ENCODE assay signal across 11 mouse cellular contexts in the genomic region with DNA sequence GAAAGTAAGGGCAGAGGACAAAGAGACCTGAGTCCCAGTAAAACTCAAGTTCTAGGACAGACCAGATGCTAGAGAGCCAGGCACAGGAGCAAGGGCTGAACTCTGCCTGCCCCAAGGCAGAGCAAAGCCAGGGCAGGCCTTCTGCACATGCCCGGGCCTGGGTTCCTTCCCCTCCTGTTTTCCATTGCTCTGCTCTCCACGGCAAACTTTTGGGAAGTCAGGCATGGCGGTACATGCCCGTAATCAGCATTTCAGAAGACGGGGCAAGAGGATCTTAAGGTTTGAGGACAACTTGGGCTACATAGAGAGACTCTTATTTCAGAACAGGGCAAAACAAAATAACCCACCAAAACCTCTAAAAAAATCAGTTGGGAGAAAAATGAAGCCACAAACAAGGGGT. TPM values are rescaled to one million over a fixed set of nuclear protein-coding genes. Genes with fewer than 3 reads are reported as not detected.
DNase-seq lines count a peak whose midpoint lies in the region; ATAC-seq and TF ChIP-seq lines count a peak whose summit lies in the region.
"Had no signal": no experiment of that assay in that cellular context is flagged by ENCODE, and none has a peak within 500 bp of the region (broad histone marks: within the 10 kb centered on the region; RNA-seq: fewer than 3 reads in every experiment).

No protein-coding gene starts in this region.

- no peaks in the 10 kb centered on the region for H3K79me2 ChIP-seq in heart, adult 2 months (replicated peaks; ENCODE audit: control insufficient read depth, insufficient read depth, low read length)
- H3K79me2 ChIP-seq in macrophage (ENCODE audit: inconsistent target) = peaks cover 64% of the 10 kb centered on the region

- no peak for DNase-seq in heart, adult 2 months
- no peak for DNase-seq in heart, postnatal 14 days
- no peak for DNase-seq in lung, postnatal 0 days (ENCODE audit: low spot score)
- DNase-seq in lung, adult 2 months = no peak
- peak; percentile 34 for DNase-seq in intestine, embryonic 14.5 days (ENCODE audit: low spot score)
- no peak for DNase-seq in frontal cortex, adult 2 months (ENCODE audit: extremely low spot score in 1 of 2, low spot score in 1 of 2)
- DNase-seq: gastrocnemius, postnatal 10 days had no signal

- H3K27ac ChIP-seq in heart, adult 2 months = peak overlapping the region; percentile 97
- peak overlapping the region; percentile 75 for H3K27ac ChIP-seq in lung, postnatal 0 days (ENCODE audit: low read length)
- no peak overlapping the region for H3K27ac ChIP-seq in intestine, embryonic 14.5 days (ENCODE audit: low read depth)
- peak overlapping the region; percentile 99 for H3K27ac ChIP-seq in macrophage

- H3K36me3 ChIP-seq in heart, adult 2 months (ENCODE audit: control insufficient read depth, insufficient read depth, low read length) = peaks cover 17% of the 10 kb centered on the region
- peaks cover 5% of the 10 kb centered on the region; the same call in 1 of the 2 replicates for H3K36me3 ChIP-seq in lung, postnatal 0 days (ENCODE audit: insufficient read depth, low read length)
- H3K36me3 ChIP-seq in intestine, embryonic 14.5 days (ENCODE audit: control insufficient read depth, insufficient read depth, low read length) = peaks cover 4% of the 10 kb centered on the region; the same call in 1 of the 2 replicates
- peaks cover 24% of the 10 kb centered on the region; the same call in 1 of the 2 replicates for H3K36me3 ChIP-seq in macrophage (ENCODE audit: inconsistent target)

- ATAC-seq in lung, postnatal 0 days = no peak
- no peak for ATAC-seq in intestine, embryonic 14.5 days (replicated peaks; ENCODE audit: low FRiP score, low TSS enrichment, low read depth)
- no peak for ATAC-seq in cerebellum, adult (ENCODE audit: insufficient number of reproducible peaks, low FRiP score, low TSS enrichment)
- ATAC-seq: Patski had no signal

- TF ChIP-seq POLR2A in heart, adult 2 months (IDR thresholded peaks at IDR 0.05; ENCODE audit: insufficient read depth, low read depth, low read length) = no peak
- TF ChIP-seq POLR2A in lung, adult 2 months (IDR thresholded peaks at IDR 0.05; ENCODE audit: borderline replicate concordance, extremely low read depth, low read depth, low read length) = no peak

- no peaks in the 10 kb centered on the region for H3K27me3 ChIP-seq in heart, adult 2 months (ENCODE audit: control insufficient read depth, insufficient read depth, low read length)
- H3K27me3 ChIP-seq in lung, postnatal 0 days (replicated peaks; ENCODE audit: insufficient read depth, low read length) = no peaks in the 10 kb centered on the region
- no peaks in the 10 kb centered on the region for H3K27me3 ChIP-seq in intestine, embryonic 14.5 days (replicated peaks; ENCODE audit: control insufficient read depth, insufficient read depth, low read length)
- H3K27me3 ChIP-seq: Patski had no signal

- H3K4me3 ChIP-seq in heart, adult 2 months = no peak overlapping the region
- no peak overlapping the region for H3K4me3 ChIP-seq in lung, postnatal 0 days (ENCODE audit: low read depth, low read length)
- H3K4me3 ChIP-seq in lung, adult 2 months (replicated peaks; ENCODE audit: extremely low read depth, low read depth, low read length) = no peak overlapping the region
- H3K4me3 ChIP-seq in intestine, embryonic 14.5 days (ENCODE audit: low read depth, low read length) = no peak overlapping the region
- no peak overlapping the region for H3K4me3 ChIP-seq in macrophage (ENCODE audit: inconsistent target)

- TF ChIP-seq CTCF in heart, adult 2 months (IDR thresholded peaks at IDR 0.05) = no peak
- TF ChIP-seq CTCF in lung, postnatal 0 days (IDR thresholded peaks at IDR 0.05) = no peak
- TF ChIP-seq CTCF in lung, adult 2 months (IDR thresholded peaks at IDR 0.05; ENCODE audit: insufficient read depth, low read length) = no peak

- no peak overlapping the region for H3K9ac ChIP-seq in heart, adult 2 months (ENCODE audit: low read depth, low read length)
- H3K9ac ChIP-seq in lung, postnatal 0 days (replicated peaks; ENCODE audit: low read depth) = no peak overlapping the region; the same call in 1 of the 2 replicates
- no peak overlapping the region for H3K9ac ChIP-seq in intestine, embryonic 14.5 days (ENCODE audit: low read length)

- no peak overlapping the region for H3K4me2 ChIP-seq in lung, postnatal 0 days (replicated peaks; ENCODE audit: low read depth, low read length)
- no peak overlapping the region for H3K4me2 ChIP-seq in intestine, embryonic 14.5 days (ENCODE audit: low read length)

- 65% methylated on average over 5 of the region's 5 CpGs for WGBS in heart, adult 2 months
- 82% methylated on average over 5 of the region's 5 CpGs for WGBS in lung, postnatal 0 days
- WGBS in lung, adult 2 months = 70% methylated on average over 5 of the region's 5 CpGs
- WGBS in intestine, embryonic 14.5 days = 92% methylated on average over 5 of the region's 5 CpGs
- 48% methylated on average over 5 of the region's 5 CpGs for WGBS in macrophage (ENCODE audit: missing documents)

- no peak for TF ChIP-seq EP300 in heart, adult 2 months (IDR thresholded peaks at IDR 0.05; ENCODE audit: insufficient read depth, low read depth, low read length)
- no peak for TF ChIP-seq EP300 in lung, postnatal 0 days (IDR thresholded peaks at IDR 0.05)

- no peaks in the 10 kb centered on the region for H3K9me3 ChIP-seq in lung, postnatal 0 days (ENCODE audit: low read length)
- no peaks in the 10 kb centered on the region for H3K9me3 ChIP-seq in intestine, embryonic 14.5 days (ENCODE audit: control insufficient read depth, low read length)

- peaks cover 44% of the 10 kb centered on the region for H3K4me1 ChIP-seq in heart, adult 2 months (ENCODE audit: control insufficient read depth, insufficient read depth, low read length)
- H3K4me1 ChIP-seq in lung, postnatal 0 days (ENCODE audit: insufficient read depth, low read depth, low read length) = peaks cover 49% of the 10 kb centered on the region
- H3K4me1 ChIP-seq in lung, adult 2 months (ENCODE audit: control insufficient read depth, insufficient read depth, low read length) = peaks cover 63% of the 10 kb centered on the region
- H3K4me1 ChIP-seq in intestine, embryonic 14.5 days (replicated peaks; ENCODE audit: control insufficient read depth, insufficient read depth, low read length) = peaks cover 6% of the 10 kb centered on the region; the same call in 1 of the 2 replicates

- intact Hi-C loops in heart, adult 2 months (cut with DNase I) = no loop called here
- intact Hi-C loops in heart, postnatal 14 days (cut with DNase I) = no loop called here

RNA-seq across cellular contexts. Expression of gene Tmem140, which starts 7.2 kb away (rescaled TPM):
- total RNA-seq in heart, adult 2 months (2021) = 10 to 100 TPM; 22.9 TPM
- 18.2 and 23.5 TPM in 2 replicates for polyA plus RNA-seq in heart, adult 2 months (2012; rRNA removed)
- 10 to 100 TPM; 19.4 to 28.1 TPM for total RNA-seq in heart, postnatal 14 days (2021)
- polyA plus RNA-seq in lung, postnatal 0 days (2015; fragmentation: Nextera tagmentation; extraction: Ambion mirVana) = 30.6 and 34.9 TPM in 2 replicates
- 71.8 and 74.8 TPM in 2 replicates for polyA plus RNA-seq in lung, adult 2 months (2012; rRNA removed)
- 1.2 TPM in 2 replicates for polyA plus RNA-seq in intestine, embryonic 14.5 days (2014; fragmentation: Nextera tagmentation; extraction: Ambion mirVana)
- total RNA-seq in macrophage (2018; cell fraction: chromatin; rRNA removed) = 100 to 1,000 TPM in 11 of 26 experiments, 10 to 100 TPM in 15; 18.5 to 254 (median 80.7) TPM
- 100 to 1,000 TPM in 18 of 26 experiments, 10 to 100 TPM in 8; 39.9 to 208 (median 143) TPM for total RNA-seq in macrophage (2018; cell fraction: cytosol; rRNA removed)
- 100 to 1,000 TPM in 16 of 26 experiments, 10 to 100 TPM in 10; 39.3 to 284 (median 118) TPM for total RNA-seq in macrophage (2018; cell fraction: nucleus; rRNA removed)
- 41.8 to 184 TPM (median 113 TPM) in 3 replicates for polyA plus RNA-seq in macrophage (2018)
- 1.9 and 2.1 TPM in 2 replicates for polyA plus RNA-seq in frontal cortex, adult 2 months (2012; rRNA removed)

RNA-seq across cellular contexts. Expression of gene Cyren, which starts 7.7 kb away (rescaled TPM):
- 1 to 10 TPM; 3.5 to 5.5 TPM for total RNA-seq in heart, adult 2 months (2021)
- 5.8 and 6.2 TPM in 2 replicates for polyA plus RNA-seq in heart, adult 2 months (2012; rRNA removed)
- total RNA-seq in heart, postnatal 14 days (2021) = 1 to 10 TPM; 5.9 to 7.1 TPM
- polyA plus RNA-seq in lung, postnatal 0 days (2015; fragmentation: Nextera tagmentation; extraction: Ambion mirVana) = 12.6 and 13.8 TPM in 2 replicates
- 8.5 and 8.8 TPM in 2 replicates for polyA plus RNA-seq in lung, adult 2 months (2012; rRNA removed)
- polyA plus RNA-seq in intestine, embryonic 14.5 days (2014; fragmentation: Nextera tagmentation; extraction: Ambion mirVana) = 9.4 and 9.7 TPM in 2 replicates
- 100 to 1,000 TPM in 2 of 26 experiments, 10 to 100 TPM in 21, 1 to 10 TPM in 3; 6.2 to 128 (median 19.9) TPM for total RNA-seq in macrophage (2018; cell fraction: chromatin; rRNA removed)
- total RNA-seq in macrophage (2018; cell fraction: cytosol; rRNA removed) = 1 to 10 TPM; 1.7 to 4.5 (median 3.0) TPM
- 100 to 1,000 TPM in 1 of 26 experiments, 10 to 100 TPM in 21, 1 to 10 TPM in 4; 3.3 to 115 (median 18.1) TPM for total RNA-seq in macrophage (2018; cell fraction: nucleus; rRNA removed)
- polyA plus RNA-seq in macrophage (2018) = 3.3 to 10.6 TPM (median 4.3 TPM) in 3 replicates
- polyA plus RNA-seq in frontal cortex, adult 2 months (2012; rRNA removed) = 5.8 and 6.5 TPM in 2 replicates

RNA-seq across cellular contexts. Expression of gene Wdr91, which starts 40.5 kb away (rescaled TPM):
- total RNA-seq in heart, adult 2 months (2021) = 10 to 100 TPM; 12.7 to 13.4 TPM
- polyA plus RNA-seq in heart, adult 2 months (2012; rRNA removed) = 8.1 and 13.3 TPM in 2 replicates
- 10 to 100 TPM; 13.3 to 15.9 TPM for total RNA-seq in heart, postnatal 14 days (2021)
- polyA plus RNA-seq in lung, postnatal 0 days (2015; fragmentation: Nextera tagmentation; extraction: Ambion mirVana) = 19.9 and 21.1 TPM in 2 replicates
- 25.4 and 30.4 TPM in 2 replicates for polyA plus RNA-seq in lung, adult 2 months (2012; rRNA removed)
- 8.2 and 9.2 TPM in 2 replicates for polyA plus RNA-seq in intestine, embryonic 14.5 days (2014; fragmentation: Nextera tagmentation; extraction: Ambion mirVana)
- 100 to 1,000 TPM; 229 to 803 (median 498) TPM for total RNA-seq in macrophage (2018; cell fraction: chromatin; rRNA removed)
- total RNA-seq in macrophage (2018; cell fraction: cytosol; rRNA removed) = 100 to 1,000 TPM in 23 of 26 experiments, 10 to 100 TPM in 3; 87.0 to 154 (median 126) TPM
- total RNA-seq in macrophage (2018; cell fraction: nucleus; rRNA removed) = 100 to 1,000 TPM; 124 to 721 (median 374) TPM
- 86.6 to 195 TPM (median 145 TPM) in 3 replicates for polyA plus RNA-seq in macrophage (2018)
- polyA plus RNA-seq in frontal cortex, adult 2 months (2012; rRNA removed) = 22.8 and 26.7 TPM in 2 replicates

RNA-seq across cellular contexts. Expression of gene Stra8, which starts 49.8 kb away (rescaled TPM):
- not detected for total RNA-seq in heart, adult 2 months (2021)
- polyA plus RNA-seq in heart, adult 2 months (2012; rRNA removed) = not detected in 2 replicates
- not detected for total RNA-seq in heart, postnatal 14 days (2021)
- polyA plus RNA-seq in lung, postnatal 0 days (2015; fragmentation: Nextera tagmentation; extraction: Ambion mirVana) = 0.10 TPM in 1 of 2 replicates, not detected in the other
- polyA plus RNA-seq in lung, adult 2 months (2012; rRNA removed) = not detected in 2 replicates
- not detected in 2 replicates for polyA plus RNA-seq in intestine, embryonic 14.5 days (2014; fragmentation: Nextera tagmentation; extraction: Ambion mirVana)
- total RNA-seq in macrophage (2018; cell fraction: chromatin; rRNA removed) = not detected
- total RNA-seq in macrophage (2018; cell fraction: cytosol; rRNA removed) = not detected
- total RNA-seq in macrophage (2018; cell fraction: nucleus; rRNA removed) = not detected
- not detected in 3 replicates for polyA plus RNA-seq in macrophage (2018)
- not detected in 2 replicates for polyA plus RNA-seq in frontal cortex, adult 2 months (2012; rRNA removed)
- total RNA-seq: gastrocnemius, postnatal 10 days; left cerebral cortex, postnatal 25 days had no signal
- polyA plus RNA-seq: Patski had no signal
